Mouse (Mus musculus) lung, adult 10 weeks (tissue): ENCODE data around the gene Nipsnap3b. TPM values are rescaled to one million over a fixed set of nuclear protein-coding genes. Genes with fewer than 3 reads are reported as not detected.

ENCODE experiments used
- polyA plus RNA-seq: library from polyadenylated mRNA; stranded (reverse); fragments of 350-450 nt; fragmentation: Illumina TruSeq; extraction: RNeasy Lipid Tissue Mini Kit (QIAGEN cat#74804); gene quantifications from one replicate; pipeline ENCODE4 v1.2.3, GENCODE M21; 2014; ENCODE audit warnings: low read depth, low replicate concordance; ENCODE audit not compliant: insufficient read depth

The Nipsnap3b gene
- 23.2 TPM for polyA plus RNA-seq

DNA sequence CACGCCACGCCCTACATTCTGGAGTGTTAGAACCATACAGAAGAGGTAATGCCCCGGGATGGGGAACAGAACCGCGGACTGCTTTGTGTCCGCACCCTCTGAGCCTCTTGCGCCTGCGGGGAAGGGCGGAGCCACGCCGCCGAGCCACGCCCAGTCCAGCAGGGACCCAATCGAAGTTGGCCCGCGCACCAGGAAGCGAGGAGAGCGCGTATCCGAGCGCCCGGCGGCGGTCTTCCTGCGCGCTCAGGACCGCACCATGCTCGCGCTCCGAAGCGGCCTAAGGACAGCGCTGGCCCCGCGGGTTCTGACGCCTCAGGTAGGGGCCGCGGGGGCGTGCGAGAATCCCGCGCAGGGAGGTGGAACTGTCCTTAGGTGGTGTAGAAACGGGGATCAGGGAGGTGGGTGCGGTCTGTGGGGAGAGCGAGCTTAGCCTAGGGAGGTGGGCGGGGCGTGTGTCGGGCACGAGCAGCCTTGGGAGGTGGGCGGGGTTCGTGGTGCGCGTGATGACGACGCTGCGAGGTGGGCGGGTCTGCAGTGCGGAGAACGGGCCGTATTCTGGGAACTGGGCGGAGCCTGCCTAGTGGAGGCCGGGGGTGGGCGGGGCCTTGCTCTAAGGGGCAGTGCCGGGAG is at the start of gene Nipsnap3b:
Nipsnap3b (plus strand) TSS at position 149 of the 630 bp plus-strand sequence.

DNA sequence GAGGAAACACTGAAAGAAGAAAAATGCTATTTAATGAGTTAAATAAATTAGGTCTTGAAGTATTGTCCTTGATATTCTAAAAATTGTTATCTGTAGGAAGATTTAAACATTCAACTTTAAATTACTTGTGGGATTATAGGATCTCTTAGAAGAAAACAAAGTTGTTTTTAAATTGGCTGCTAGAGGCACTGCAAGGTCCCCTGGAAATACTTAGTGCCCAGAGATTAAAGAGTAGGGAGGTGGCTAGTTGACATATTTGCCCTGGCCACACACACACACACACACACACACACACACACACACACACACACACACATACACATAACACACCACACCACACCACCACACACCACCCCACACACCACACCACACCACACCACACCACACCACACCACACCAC is 47.4 kb upstream of the Nipsnap3b start, which contains the start of gene Olfr270:
Olfr270 (plus strand) TSS at position 301 of the 400 bp plus-strand sequence.

DNA sequence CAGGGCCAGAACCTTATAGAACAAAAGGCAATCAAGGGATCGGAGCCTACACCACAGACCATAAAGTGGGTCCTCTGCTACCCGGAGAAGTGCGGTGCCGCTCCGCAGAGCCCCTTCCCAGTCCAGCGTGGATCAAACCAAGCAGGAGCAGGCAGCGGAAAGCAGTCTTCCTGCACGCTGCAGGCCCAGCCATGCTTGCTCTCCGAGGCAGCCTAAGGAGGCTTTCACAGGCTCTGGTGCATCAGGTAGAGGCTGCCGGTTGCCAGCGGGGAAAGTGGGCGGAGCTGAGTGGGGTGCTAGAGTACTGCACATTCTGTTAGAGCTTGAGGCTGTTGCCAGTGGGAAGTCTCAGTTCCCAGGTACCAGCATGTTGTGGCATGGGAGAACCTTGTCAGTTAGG is 22.4 kb upstream of the Nipsnap3b start, which contains the start of gene Nipsnap3a:
Nipsnap3a (plus strand) TSS at position 25 of the 400 bp plus-strand sequence.

Other genes with a start within 250 kb of the Nipsnap3b start
- gene Olfr275, start 197.3 kb upstream of the Nipsnap3b start, polyA plus RNA-seq: not detected
- not detected for gene Olfr273, start 152.6 kb upstream of the Nipsnap3b start, polyA plus RNA-seq
- not detected for gene Olfr272, start 92.7 kb upstream of the Nipsnap3b start, polyA plus RNA-seq
- gene Olfr270, start 47.3 kb upstream of the Nipsnap3b start, polyA plus RNA-seq: not detected
- not detected for gene Nipsnap3a, start 22.6 kb upstream of the Nipsnap3b start, polyA plus RNA-seq
- gene Abca1, start 148.0 kb downstream of the Nipsnap3b start, polyA plus RNA-seq: 6.9 TPM